Mouse (Mus musculus) neural tube, embryonic 14.5 days (tissue): ENCODE results near the gene Dclk3. TPM values are rescaled to one million over a fixed set of nuclear protein-coding genes. Genes with fewer than 3 reads are reported as not detected.

Experiments
- ATAC-seq: fragments of 200-750 bp; cut with Nextera tagmentation; 2 replicates; pipeline ENCODE4 v1.8.0; 2017; ENCODE audit warnings: low read depth, mild to moderate bottlenecking, moderate TSS enrichment, moderate library complexity
- H3K27ac ChIP-seq: fragments of 300-500 bp; sonication (generic); 2 replicates; pipeline ENCODE4 v1.5.1; 2014; ENCODE audit warnings: low read depth, mild to moderate bottlenecking, control low read depth, low read length, moderate library complexity, mixed read lengths
- H3K27me3 ChIP-seq: fragments of 300-500 bp; sonication (generic); 2 replicates; pipeline ENCODE4 v1.6.1; 2014; ENCODE audit warnings: low read length; ENCODE audit not compliant: control insufficient read depth, insufficient read depth
- H3K36me3 ChIP-seq: fragments of 300-500 bp; sonication (generic); 2 replicates; pipeline ENCODE4 v1.6.1; 2014; ENCODE audit warnings: low read length, mixed read lengths; ENCODE audit not compliant: control insufficient read depth, insufficient read depth
- H3K4me1 ChIP-seq: fragments of 300-500 bp; sonication (generic); 2 replicates; pipeline ENCODE4 v1.6.1; 2014; ENCODE audit warnings: low read length; ENCODE audit not compliant: control insufficient read depth, insufficient read depth
- H3K4me2 ChIP-seq: fragments of 300-500 bp; sonication (generic); 2 replicates; pipeline ENCODE4 v1.6.1; 2014; ENCODE audit warnings: mild to moderate bottlenecking, low read depth, low read length, control low read depth
- H3K4me3 ChIP-seq: fragments of 300-500 bp; sonication (generic); 2 replicates; pipeline ENCODE4 v1.5.1; 2014; ENCODE audit warnings: low read depth, low read length, control low read depth, mixed read lengths
- H3K9ac ChIP-seq: fragments of 300-500 bp; sonication (generic); replicated peaks from 2 replicates; pipeline ENCODE4 v1.6.1; 2014; ENCODE audit warnings: low read depth, mild to moderate bottlenecking, control low read depth, low read length, mixed read lengths
- H3K9me3 ChIP-seq: fragments of 300-500 bp; sonication (generic); 2 replicates; pipeline ENCODE4 v1.6.1; 2016; ENCODE audit warnings: low read length; ENCODE audit not compliant: control insufficient read depth
- WGBS: fragments of 180-500 bp; shearing (Covaris S2); extraction: QIAGEN DNeasy Blood & Tissue Kit; methylation state at CpG from one replicate; pipeline ENCODE4 v1.1.7; 2014; 5-methylcytosine and 5-hydroxymethylcytosine counted together
- polyA plus RNA-seq: library from polyadenylated mRNA; unstranded; fragments of >200 nt; fragmentation: Nextera tagmentation; extraction: Ambion mirVana; gene quantifications from 2 replicates; pipeline ENCODE4 v1.2.1, GENCODE M21; 2014

Dclk3 gene
- polyA plus RNA-seq, 1 experiment from 2014 or later: 10.3 TPM

- Histone ChIP-seq H3K4me3 (no peak overlapping the region), H3K4me2 (no peak overlapping the region), H3K27me3 (no peaks in the 10 kb centered on the region), H3K9ac (no peak overlapping the region), H3K27ac (no peak overlapping the region), H3K36me3 (no peaks in the 10 kb centered on the region), H3K4me1 (no peaks in the 10 kb centered on the region), H3K9me3 (no peaks in the 10 kb centered on the region)
- WGBS: 77% methylated on average over 8 of the region's 8 CpGs
- ATAC-seq: no peak
Observed at GRCm38 (mm10) chr9:111428698-111429362, 10.1 kb upstream of the Dclk3 start.

DNA sequence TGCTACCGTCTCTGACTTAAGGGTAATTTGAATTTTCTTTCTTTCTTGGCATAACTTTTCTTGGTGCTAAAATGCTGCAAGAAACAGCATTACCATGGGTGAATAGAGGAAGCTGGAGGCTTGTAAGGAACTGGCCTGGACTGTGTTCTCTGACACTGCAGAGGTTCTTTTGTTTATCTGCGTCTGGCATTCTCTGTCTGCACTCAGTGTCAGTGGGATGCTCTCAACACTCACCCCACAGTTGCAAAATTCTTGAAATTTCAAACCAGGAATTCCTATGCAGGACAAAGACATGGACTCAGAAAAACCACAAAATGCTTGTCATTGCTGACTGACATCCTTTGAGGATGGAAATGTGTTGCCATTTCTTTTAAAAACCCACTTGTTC lies 9.5 kb upstream of the Dclk3 start:
- H3K4me1 ChIP-seq: no peaks in the 10 kb centered on the region
- H3K36me3 ChIP-seq: no peaks in the 10 kb centered on the region
- no peaks in the 10 kb centered on the region for H3K9me3 ChIP-seq
- H3K27ac ChIP-seq: no peak overlapping the region
- H3K27me3 ChIP-seq: no peaks in the 10 kb centered on the region
- H3K4me2 ChIP-seq: no peak overlapping the region
- no peak overlapping the region for H3K4me3 ChIP-seq
- 45% methylated on average over 2 of the region's 2 CpGs for WGBS
- no peak for ATAC-seq
- no peak overlapping the region for H3K9ac ChIP-seq

DNA sequence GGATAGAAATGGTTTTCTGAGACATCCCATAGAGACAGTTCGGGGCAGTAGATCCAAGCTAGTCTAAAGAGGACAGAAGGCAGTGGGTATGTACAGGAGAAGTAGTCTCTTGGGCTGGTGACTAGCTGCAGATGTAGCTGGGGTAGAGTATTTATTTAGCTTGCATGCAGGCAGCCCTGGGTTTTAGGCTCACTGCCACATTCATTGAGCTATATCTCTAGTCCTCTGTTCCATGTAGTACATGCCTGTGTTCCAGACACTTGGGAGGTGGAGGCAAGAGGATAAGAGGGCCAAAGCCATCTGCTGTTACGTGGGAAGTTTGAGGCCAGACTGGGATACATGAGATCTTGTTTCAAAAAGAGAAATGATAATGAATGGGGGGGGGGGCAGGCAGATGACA lies 3.5 kb upstream of the Dclk3 start:
- Histone ChIP-seq H3K9me3 (no peaks in the 10 kb centered on the region), H3K27ac (no peak overlapping the region), H3K4me3 (no peak overlapping the region), H3K4me1 (no peaks in the 10 kb centered on the region), H3K27me3 (no peaks in the 10 kb centered on the region), H3K36me3 (no peaks in the 10 kb centered on the region), H3K4me2 (no peak overlapping the region), H3K9ac (no peak overlapping the region)
- 84% methylated on average over 2 of the region's 2 CpGs for WGBS
- no peak for ATAC-seq

DNA sequence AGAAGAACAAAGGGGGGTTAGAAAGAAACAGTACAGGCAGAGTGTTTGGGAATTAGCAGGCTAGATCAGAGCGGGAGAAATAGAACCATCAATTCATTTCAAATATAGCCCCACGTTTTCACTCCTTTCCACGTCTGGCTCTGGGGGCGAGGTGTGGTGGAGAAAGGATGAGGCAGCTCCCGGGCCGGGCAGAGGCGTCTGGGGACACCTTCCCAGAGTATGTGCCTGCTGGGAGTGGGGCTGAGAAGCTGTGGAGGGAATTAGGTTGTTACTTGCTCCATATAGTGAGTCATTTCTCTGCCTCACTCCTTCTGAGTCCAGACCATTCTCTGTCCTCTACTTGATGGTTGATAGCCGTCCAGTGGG lies 938 bp downstream of the Dclk3 start:
- H3K4me2 ChIP-seq: peak overlapping the region; percentile 63
- ATAC-seq: no peak
- no peaks in the 10 kb centered on the region for H3K27me3 ChIP-seq
- no peak overlapping the region for H3K27ac ChIP-seq
- H3K4me1 ChIP-seq: no peaks in the 10 kb centered on the region
- H3K36me3 ChIP-seq: no peaks in the 10 kb centered on the region
- peak overlapping the region; percentile 53 for H3K4me3 ChIP-seq
- H3K9ac ChIP-seq: 0 out of 2 replicates have a peak overlapping the region, but pooled peaks have one; percentile 21
- no peaks in the 10 kb centered on the region for H3K9me3 ChIP-seq
- WGBS: 33% methylated on average over 8 of the region's 8 CpGs

- H3K9me3 ChIP-seq: no peaks in the 10 kb centered on the region
- H3K4me1 ChIP-seq: no peaks in the 10 kb centered on the region
- H3K36me3 ChIP-seq: no peaks in the 10 kb centered on the region
- no peak overlapping the region; the same call in 1 of the 2 replicates for H3K4me3 ChIP-seq
- no peak overlapping the region for H3K9ac ChIP-seq
- no peaks in the 10 kb centered on the region for H3K27me3 ChIP-seq
- WGBS: 79% methylated on average over 6 of the region's 6 CpGs
- H3K27ac ChIP-seq: no peak overlapping the region
- H3K4me2 ChIP-seq: peak overlapping the region; percentile 63
- no peak for ATAC-seq
Observed at GRCm38 (mm10) chr9:111440446-111440845, 1.6 kb downstream of the Dclk3 start.

DNA sequence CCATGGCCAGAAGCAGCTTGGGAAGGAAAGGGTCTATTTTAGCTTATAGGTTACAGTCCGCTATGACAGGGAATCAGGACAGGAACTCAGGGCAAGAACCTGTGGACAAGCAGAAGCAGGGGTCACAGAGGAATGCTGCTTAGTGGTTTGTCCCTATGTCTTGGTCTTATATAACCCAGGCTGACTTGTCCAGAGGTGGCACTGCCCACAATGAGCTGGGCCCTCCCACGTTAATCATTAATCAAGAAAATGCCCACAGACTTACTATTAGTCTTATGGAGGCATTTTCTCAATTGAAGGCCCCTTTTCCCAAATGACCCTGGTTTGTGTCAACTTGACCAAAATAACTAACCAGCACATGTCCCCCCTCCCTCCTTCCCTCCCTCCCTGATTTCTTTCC lies 2.3 kb downstream of the Dclk3 start:
- no peak for ATAC-seq
- WGBS: 87% methylated on average over 2 of the region's 2 CpGs
- no peak overlapping the region for H3K4me2 ChIP-seq

GRCm38 (mm10) chr9:111446204-111446603 lies 7.3 kb downstream of the Dclk3 start:
- H3K4me3 ChIP-seq: no peak overlapping the region
- no peak overlapping the region for H3K9ac ChIP-seq
- no peaks in the 10 kb centered on the region for H3K27me3 ChIP-seq
- no peaks in the 10 kb centered on the region for H3K36me3 ChIP-seq
- 88% methylated on average over 2 of the region's 2 CpGs for WGBS
- no peak for ATAC-seq
- no peak overlapping the region for H3K4me2 ChIP-seq
- H3K9me3 ChIP-seq: no peaks in the 10 kb centered on the region
- no peak overlapping the region for H3K27ac ChIP-seq
- no peaks in the 10 kb centered on the region for H3K4me1 ChIP-seq

More for the DNA sequence above, 2.3 kb downstream of the Dclk3 start:
- H3K9ac ChIP-seq: no peak overlapping the region
- no peak overlapping the region for H3K27ac ChIP-seq
- H3K9me3 ChIP-seq: no peaks in the 10 kb centered on the region
- no peaks in the 10 kb centered on the region for H3K27me3 ChIP-seq
- no peak overlapping the region for H3K4me3 ChIP-seq
- H3K36me3 ChIP-seq: no peaks in the 10 kb centered on the region
- no peaks in the 10 kb centered on the region for H3K4me1 ChIP-seq

GRCm38 (mm10) chr9:111448976-111449375 lies 10.1 kb downstream of the Dclk3 start:
- H3K9ac ChIP-seq: no peak overlapping the region
- no peak overlapping the region for H3K27ac ChIP-seq
- no peak overlapping the region for H3K4me2 ChIP-seq
- no peaks in the 10 kb centered on the region for H3K4me1 ChIP-seq
- H3K4me3 ChIP-seq: no peak overlapping the region
- H3K9me3 ChIP-seq: no peaks in the 10 kb centered on the region
- WGBS: 83% methylated on average over 2 of the region's 2 CpGs
- no peaks in the 10 kb centered on the region for H3K27me3 ChIP-seq
- no peaks in the 10 kb centered on the region for H3K36me3 ChIP-seq
- ATAC-seq: no peak

DNA sequence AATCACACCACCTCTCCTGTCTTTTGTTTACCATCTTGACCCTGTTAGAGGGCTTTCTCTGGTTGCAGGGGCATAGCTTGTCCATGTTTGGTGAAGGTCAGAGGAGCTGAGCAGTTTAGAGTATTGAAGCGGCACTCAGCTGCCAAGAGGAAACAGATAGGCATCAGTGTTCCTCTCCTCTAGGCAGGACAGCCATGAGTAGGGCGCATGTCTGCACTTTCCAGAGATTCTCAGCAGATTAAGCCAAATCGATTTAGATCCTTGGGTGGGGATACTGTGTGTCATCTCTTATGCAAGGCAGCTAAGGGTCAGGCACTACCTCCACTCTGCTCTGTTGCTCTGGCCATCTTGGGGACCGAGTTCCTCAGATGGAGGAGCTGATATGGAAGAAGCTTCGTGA lies 11.0 kb downstream of the Dclk3 start:
- H3K9ac ChIP-seq: no peak overlapping the region
- WGBS: 87% methylated on average over 5 of the region's 5 CpGs
- H3K9me3 ChIP-seq: no peaks in the 10 kb centered on the region

More for the DNA sequence above, 11.0 kb downstream of the Dclk3 start:
- Histone ChIP-seq H3K27me3 (no peaks in the 10 kb centered on the region), H3K4me1 (no peaks in the 10 kb centered on the region), H3K27ac (no peak overlapping the region), H3K4me2 (no peak overlapping the region), H3K4me3 (no peak overlapping the region), H3K36me3 (no peaks in the 10 kb centered on the region)
- no peak for ATAC-seq
